Mouse (Mus musculus) liver, embryonic 14.5 days (tissue): ENCODE measurements around the gene Nr3c2.

ENCODE experiments used
- CTCF ChIP-seq: IDR thresholded peaks from 2 replicates; pipeline ENCODE4 v1.5.1; 2016; ENCODE audit warnings: antibody characterized with exemption, low read depth, control low read depth
- EP300 ChIP-seq: IDR thresholded peaks from 2 replicates; pipeline ENCODE4 v1.6.1; 2016; ENCODE audit warnings: antibody characterized with exemption, low read depth

DNA sequence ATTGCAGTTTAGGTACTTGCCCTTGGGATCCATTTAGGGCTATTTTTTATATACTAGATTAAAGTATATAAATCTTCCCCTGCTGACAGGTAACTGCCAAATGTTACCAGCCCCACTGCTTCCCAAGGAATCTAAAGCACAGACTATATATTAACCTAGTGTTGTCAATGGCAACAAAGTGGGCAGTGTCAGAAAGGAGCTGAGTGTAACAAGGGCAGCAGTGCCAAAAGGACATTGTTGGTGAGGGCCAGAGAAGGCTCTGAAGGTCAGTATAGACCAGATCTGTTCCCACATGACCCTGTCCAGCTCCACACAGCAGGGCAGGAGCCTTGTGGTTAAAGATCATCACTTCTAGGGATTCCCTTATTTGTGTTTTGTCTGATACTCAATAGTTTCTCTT is 84.8 kb downstream of the Nr3c2 start:
- TF ChIP-seq CTCF (no peak), EP300 (no peak)
